Mouse (Mus musculus) macrophage (primary cell): ENCODE results near the gene Nav2. TPM values are rescaled to one million over a fixed set of nuclear protein-coding genes. Genes with fewer than 3 reads are reported as not detected.

Experiments
- H3K27ac ChIP-seq: fragments of 350-480 bp; formaldehyde crosslinking; 2 replicates; pipeline ENCODE4 v1.9.0; 2021
- H3K36me3 ChIP-seq: fragments of 350-480 bp; formaldehyde crosslinking; 2 replicates; pipeline ENCODE4 v1.9.0; 2021; ENCODE audit errors: inconsistent target
- H3K4me3 ChIP-seq: fragments of 350-480 bp; formaldehyde crosslinking; 2 replicates; pipeline ENCODE4 v1.9.0; 2021; ENCODE audit errors: inconsistent target
- H3K79me2 ChIP-seq: fragments of 350-480 bp; formaldehyde crosslinking; 2 replicates; pipeline ENCODE4 v1.9.0; 2021; ENCODE audit errors: inconsistent target
- WGBS: methylation state at CpG from one replicate; pipeline ENCODE4 v1.1.7; 2026; ENCODE audit warnings: inconsistent platforms; ENCODE audit not compliant: missing documents; 5-methylcytosine and 5-hydroxymethylcytosine counted together
- polyA plus RNA-seq: library from polyadenylated mRNA; stranded (reverse); fragments of 250-400 nt; gene quantifications from 3 replicates; pipeline ENCODE4 v1.2.4, GENCODE M21; 2018; ENCODE audit warnings: inconsistent platforms

Nav2 gene
- polyA plus RNA-seq, 1 experiment from 2014 or later: 19.2 TPM

DNA sequence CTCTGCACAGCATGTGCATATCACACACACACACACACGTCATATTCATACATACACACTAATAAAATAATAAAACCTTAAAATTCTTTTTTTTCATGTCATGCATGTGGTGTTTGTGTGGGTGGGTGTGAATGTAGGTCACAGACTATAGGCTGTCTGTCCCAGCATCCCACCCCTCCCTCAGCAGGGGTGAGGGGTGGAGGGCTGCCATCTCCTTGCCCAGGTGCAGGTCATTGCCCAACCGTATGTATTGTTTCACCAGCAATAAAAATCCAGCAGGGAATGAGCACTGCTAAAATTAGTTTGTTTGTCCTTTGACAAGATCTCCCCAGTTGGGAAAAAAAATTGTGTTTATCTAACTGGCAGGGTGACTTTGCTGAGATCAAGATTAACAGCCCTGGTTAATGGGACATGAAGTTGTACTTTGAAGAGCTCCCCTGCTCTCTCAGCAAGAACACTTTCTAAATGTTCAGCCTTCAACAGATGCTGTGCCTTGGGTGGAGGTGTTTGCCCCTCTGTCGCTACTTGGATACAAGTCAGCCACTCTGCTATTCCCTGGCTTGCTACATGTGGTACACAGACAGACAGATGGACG, 580.1 kb downstream of the Nav2 start:
- Histone ChIP-seq H3K27ac (no peak overlapping the region), H3K4me3 (no peak overlapping the region), H3K36me3 (peaks cover 6% of the 10 kb centered on the region; the same call in 1 of the 2 replicates), H3K79me2 (no peaks in the 10 kb centered on the region)
- WGBS: 93% methylated on average over 4 of the region's 4 CpGs

DNA sequence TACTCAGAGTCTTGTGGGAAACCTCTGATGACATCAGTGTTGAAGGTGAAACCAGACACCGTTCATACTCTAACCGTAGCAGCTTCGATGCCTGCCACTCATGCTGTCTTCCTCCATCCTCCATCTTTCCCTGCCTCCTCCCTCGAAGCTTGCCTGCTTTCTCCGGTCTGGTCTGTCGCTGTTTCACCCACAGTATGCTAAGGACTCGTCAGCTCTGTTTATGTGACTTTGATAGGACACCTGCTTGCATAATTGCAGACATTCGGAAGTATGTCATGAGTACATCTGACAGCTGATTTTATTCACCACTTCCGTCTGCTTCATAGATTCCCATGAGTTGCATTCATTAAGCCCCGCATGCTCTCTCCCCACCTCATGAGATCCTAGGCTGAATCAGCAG, 582.3 kb downstream of the Nav2 start:
- 95% methylated on average over 10 of the region's 10 CpGs for WGBS

DNA sequence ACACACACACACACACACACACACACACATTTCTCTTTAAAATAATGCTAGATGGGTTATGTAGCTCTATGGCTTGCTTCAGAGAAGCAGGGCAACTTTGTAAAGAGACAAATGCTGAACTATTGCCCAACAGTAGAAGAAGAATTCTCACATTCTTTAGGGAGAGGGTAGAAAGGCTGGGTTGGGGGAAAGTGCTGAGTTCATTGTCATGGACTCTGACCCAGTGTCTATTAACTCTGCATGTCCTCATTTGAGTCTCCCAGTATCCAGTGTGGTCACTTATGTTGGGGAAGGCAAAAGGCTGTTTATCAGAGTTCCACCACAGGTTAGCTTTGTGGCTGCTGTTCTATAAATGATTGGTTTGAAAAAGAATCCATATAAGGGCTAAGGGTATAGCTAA, 584.1 kb downstream of the Nav2 start:
- Histone ChIP-seq H3K36me3 (peaks cover 6% of the 10 kb centered on the region; the same call in 1 of the 2 replicates), H3K4me3 (no peak overlapping the region), H3K79me2 (no peaks in the 10 kb centered on the region), H3K27ac (no peak overlapping the region)

More for the DNA sequence above, 582.3 kb downstream of the Nav2 start:
- no peak overlapping the region for H3K27ac ChIP-seq
- H3K79me2 ChIP-seq: no peaks in the 10 kb centered on the region
- peaks cover 6% of the 10 kb centered on the region; the same call in 1 of the 2 replicates for H3K36me3 ChIP-seq
- no peak overlapping the region for H3K4me3 ChIP-seq

DNA sequence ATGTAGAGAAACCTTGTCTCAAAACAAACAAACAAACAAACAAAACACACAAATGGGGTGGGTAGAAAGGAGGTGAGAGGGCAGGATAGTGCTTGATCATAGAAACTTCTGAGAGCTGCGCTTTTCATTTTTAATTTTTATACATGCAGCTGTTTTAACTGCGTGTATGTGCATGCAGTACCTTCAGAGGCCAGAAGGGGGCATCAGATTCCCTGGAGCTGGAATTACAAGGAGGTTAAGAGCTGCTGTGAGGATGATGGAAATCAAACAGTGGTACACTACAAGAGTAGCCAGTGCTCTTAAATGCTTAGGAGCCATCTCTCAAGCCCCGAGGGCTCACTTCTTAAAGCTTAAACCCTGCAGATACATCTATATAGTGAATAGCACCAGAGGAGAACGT, 584.7 kb downstream of the Nav2 start:
- Histone ChIP-seq H3K36me3 (peaks cover 6% of the 10 kb centered on the region; the same call in 1 of the 2 replicates), H3K4me3 (no peak overlapping the region), H3K27ac (no peak overlapping the region), H3K79me2 (no peaks in the 10 kb centered on the region)
- 93% methylated on average over 4 of the region's 4 CpGs for WGBS

DNA sequence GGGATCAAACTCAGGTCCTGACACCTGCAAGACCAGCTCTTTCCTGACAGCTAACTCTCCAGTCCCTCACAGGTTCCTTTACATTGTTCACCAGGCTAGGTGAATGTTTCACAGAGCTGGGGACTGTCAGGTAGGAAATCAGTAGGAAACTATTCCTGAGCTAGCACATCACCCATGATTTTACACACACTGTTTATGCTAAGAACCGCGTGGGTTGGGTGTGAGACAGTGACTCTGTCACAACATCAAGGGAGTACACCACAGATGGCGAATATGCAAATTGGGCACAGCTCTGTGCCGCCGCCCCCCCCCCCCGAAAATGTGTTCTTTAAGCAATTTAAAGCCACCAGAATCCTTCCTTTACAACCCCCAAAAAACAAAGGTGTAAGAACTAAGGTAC, 586.1 kb downstream of the Nav2 start:
- H3K79me2 ChIP-seq: no peaks in the 10 kb centered on the region
- H3K4me3 ChIP-seq: no peak overlapping the region
- H3K27ac ChIP-seq: no peak overlapping the region
- H3K36me3 ChIP-seq: peaks cover 6% of the 10 kb centered on the region; the same call in 1 of the 2 replicates
- 84% methylated on average over 6 of the region's 6 CpGs for WGBS

DNA sequence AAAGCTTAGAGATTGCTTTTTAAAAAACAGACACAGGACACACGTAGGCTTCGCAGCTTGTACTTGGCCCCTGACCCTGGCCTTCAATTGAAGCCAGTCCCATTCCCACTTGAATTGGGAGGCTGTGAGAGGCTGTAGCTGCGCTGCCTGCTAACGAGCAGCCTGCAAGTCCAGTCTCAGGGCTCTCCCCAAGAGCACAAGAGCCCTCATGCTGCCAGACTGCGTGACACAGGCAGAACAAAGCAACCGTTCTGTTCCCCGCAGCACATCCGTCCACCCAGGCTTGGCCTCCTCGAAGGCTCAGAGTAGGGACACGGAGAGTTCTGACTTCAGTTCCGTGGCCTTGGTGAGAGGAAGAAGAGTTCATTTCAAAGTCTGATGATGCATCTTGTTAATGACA, 587.6 kb downstream of the Nav2 start:
- no peak overlapping the region for H3K4me3 ChIP-seq
- peaks cover 5% of the 10 kb centered on the region; the same call in 1 of the 2 replicates for H3K36me3 ChIP-seq
- no peaks in the 10 kb centered on the region for H3K79me2 ChIP-seq
- 79% methylated on average over 10 of the region's 11 CpGs for WGBS
- no peak overlapping the region for H3K27ac ChIP-seq

DNA sequence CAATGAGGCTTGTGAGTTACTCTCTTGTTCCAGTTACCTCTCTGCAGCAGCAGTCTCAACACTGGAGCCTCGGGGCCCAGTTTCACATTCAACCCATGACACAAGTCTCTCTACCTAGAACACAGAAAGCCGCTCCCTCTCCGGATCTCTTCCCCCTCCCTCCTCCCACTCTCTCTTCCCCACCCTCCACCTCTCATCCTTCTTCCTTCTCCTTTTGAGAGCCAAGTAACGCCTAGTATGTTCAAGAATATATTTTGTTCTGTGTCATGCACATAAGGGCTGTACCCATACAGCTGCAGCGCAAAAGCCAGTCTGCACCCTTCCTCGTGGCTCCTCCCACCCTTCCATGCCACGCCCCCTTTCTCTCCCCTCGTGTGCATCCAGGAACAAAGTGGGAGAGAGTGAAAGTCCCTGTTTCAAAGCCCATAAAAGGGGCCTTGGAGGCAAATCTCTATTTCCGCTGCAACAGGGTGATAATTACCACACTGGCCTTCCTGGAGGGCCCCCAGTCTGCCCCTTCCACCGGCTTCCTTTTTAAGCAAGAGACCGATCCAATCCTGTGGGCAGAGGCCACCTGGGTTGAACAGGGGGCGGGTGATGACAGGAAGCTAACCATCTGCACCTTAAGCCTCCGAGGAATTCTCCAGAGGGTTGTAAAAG, 588.4 kb downstream of the Nav2 start:
- Histone ChIP-seq H3K79me2 (no peaks in the 10 kb centered on the region), H3K36me3 (no peaks in the 10 kb centered on the region; the same call in 1 of the 2 replicates), H3K4me3 (no peak overlapping the region), H3K27ac (no peak overlapping the region)
- WGBS: 16% methylated on average over 13 of the region's 13 CpGs

DNA sequence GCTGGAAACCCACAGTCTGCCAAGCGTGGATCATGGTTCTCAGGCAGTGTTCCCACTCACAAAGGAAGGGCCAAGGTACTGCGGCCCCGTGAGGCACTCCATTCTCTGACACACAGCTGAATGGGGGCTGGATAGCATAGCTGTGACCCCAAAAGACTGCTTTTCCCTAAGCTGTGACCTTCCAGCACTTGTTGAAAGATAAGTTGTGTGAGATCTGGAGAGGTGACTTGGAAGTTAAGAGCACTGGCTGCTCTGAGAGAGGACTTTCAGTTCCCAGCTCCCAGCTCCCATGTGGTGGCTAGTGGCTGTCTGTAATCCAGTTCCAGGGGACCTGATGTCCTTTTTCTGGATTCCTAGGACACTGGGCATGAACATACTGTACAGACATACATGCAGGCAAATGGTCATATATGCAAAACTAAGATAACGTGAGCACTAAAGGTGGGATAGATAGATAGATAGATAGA, 588.9 kb downstream of the Nav2 start:
- Histone ChIP-seq H3K36me3 (no peaks in the 10 kb centered on the region; the same call in 1 of the 2 replicates), H3K79me2 (no peaks in the 10 kb centered on the region), H3K4me3 (no peak overlapping the region), H3K27ac (no peak overlapping the region)
- WGBS: 83% methylated on average over 4 of the region's 4 CpGs

DNA sequence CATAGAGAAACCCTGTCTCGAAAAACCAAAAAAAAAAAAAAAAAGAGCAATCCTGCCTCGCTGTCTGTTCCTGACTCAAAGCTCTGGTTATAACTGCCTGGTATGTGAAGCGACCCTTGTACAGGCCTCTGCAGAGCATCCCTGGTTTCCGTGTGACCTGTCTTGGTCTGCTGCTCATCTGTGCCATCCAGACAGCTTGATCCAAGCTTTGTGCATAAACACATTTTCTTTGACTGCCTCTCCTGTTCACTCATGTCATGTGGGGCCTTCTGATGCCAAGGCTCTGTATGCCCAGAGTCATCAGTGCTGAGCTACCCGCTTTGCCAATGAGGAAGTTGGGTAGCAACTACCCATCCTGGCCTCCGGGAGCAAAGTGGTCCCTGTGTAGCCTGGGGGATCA, 591.1 kb downstream of the Nav2 start:
- Histone ChIP-seq H3K27ac (no peak overlapping the region), H3K79me2 (no peaks in the 10 kb centered on the region), H3K36me3 (no peaks in the 10 kb centered on the region), H3K4me3 (no peak overlapping the region)
- 85% methylated on average over 5 of the region's 6 CpGs for WGBS

DNA sequence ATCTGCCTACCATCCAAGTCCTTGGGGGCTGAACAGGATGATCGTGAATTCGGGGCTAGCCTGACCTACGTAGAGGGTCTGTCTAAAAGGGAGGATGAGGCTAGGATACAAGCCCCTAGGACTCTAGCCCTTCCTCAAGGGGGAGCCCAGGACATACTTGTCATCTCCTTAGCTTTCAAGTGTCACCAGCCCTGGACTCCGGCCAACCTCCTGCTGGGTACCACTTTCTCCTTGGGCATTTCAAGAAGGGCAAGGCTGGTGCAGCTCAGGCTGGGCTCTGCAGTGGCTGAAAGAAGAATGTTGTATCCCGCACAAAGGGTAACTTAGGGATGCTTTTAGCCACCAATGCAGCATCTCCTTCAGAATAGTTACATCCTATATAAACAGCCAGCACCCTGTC, 592.4 kb downstream of the Nav2 start:
- WGBS: 98% methylated on average over 5 of the region's 5 CpGs
- H3K27ac ChIP-seq: no peak overlapping the region
- H3K36me3 ChIP-seq: no peaks in the 10 kb centered on the region
- H3K4me3 ChIP-seq: no peak overlapping the region
- no peaks in the 10 kb centered on the region for H3K79me2 ChIP-seq

DNA sequence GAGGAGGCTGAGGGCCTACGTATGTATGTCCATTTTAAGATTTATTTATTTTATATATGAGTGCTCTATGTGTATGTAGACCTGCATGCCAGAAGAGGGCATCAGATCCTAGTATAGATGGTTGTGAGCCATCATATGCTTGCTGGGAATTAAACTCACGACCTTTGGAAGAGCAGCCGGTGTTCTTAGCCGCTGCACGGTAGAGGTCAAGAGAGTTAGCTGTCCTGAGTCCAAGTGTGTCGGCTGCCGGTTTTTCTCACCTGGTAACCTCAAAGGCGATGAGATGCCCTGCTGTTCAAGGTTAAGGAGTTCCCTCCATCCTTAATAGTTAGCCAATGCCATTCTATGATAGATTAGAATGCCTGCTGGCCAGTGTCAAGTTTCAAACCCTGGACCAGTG, 594.9 kb downstream of the Nav2 start:
- H3K36me3 ChIP-seq: no peaks in the 10 kb centered on the region
- no peak overlapping the region for H3K27ac ChIP-seq
- H3K4me3 ChIP-seq: no peak overlapping the region
- WGBS: 97% methylated on average over 8 of the region's 8 CpGs
- H3K79me2 ChIP-seq: no peaks in the 10 kb centered on the region

DNA sequence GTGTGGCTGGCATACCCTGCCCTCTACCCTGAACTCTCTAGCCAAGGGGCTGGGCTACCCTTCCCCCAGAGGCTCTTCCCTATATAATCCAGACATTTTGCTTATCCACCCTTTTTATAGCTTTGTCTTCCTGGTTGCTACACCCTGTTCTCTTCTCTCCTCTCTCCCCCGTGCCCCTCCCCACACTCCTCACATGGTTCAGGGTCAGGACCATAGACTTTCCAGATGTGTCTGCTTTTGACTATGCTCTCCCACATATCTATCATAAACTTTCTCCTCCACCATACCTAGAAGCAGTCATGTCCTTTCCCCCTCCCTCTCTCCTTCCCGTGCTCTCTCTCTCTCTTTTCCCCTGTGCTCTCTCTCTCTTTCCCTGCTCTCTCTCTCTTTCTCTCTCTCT, 595.4 kb downstream of the Nav2 start:
- WGBS: 84% methylated on average over 2 of the region's 2 CpGs
- Histone ChIP-seq H3K4me3 (no peak overlapping the region), H3K27ac (no peak overlapping the region), H3K79me2 (no peaks in the 10 kb centered on the region), H3K36me3 (no peaks in the 10 kb centered on the region)

DNA sequence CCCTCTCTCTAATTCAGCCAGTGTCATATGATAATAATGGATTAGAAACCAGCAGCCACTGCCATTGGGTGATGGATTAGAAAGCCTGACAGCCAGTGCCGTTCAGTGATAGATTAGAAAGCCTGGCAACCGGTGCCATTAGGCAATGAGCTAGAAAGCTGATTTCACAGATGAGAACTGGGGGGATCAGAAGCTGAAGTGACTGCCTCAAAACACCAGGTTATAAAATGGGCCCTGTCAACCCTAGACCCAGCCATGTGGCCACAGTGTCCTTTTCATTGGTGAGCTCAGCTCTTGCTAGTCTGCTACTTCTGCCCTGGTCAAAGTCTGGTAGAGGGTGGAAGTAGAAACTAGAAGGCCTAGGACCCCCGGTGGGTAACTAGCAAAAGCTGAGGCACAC, 595.8 kb downstream of the Nav2 start:
- no peaks in the 10 kb centered on the region for H3K79me2 ChIP-seq
- no peak overlapping the region for H3K4me3 ChIP-seq
- no peak overlapping the region for H3K27ac ChIP-seq
- 97% methylated on average over 3 of the region's 3 CpGs for WGBS
- no peaks in the 10 kb centered on the region for H3K36me3 ChIP-seq

DNA sequence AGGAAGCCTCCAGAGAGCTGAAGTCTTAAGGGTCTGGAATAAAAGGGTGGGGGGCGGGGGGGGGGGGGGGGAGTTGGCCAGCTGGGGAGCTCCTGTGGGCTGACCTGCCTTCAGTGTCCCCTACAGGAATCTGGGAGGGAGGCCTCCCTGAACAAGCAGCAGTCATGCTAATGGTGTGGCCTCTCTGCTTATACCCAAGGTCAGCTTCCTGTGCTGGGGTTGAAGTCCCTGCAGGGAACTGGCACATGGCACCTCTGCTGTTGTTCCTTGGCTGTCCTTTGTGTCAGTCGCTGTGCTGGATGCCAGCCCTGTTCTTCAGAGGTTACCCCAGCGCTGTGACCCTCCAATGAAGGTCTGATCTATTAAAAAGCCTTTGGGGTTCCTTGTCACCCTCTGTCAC, 596.5 kb downstream of the Nav2 start:
- Histone ChIP-seq H3K27ac (no peak overlapping the region), H3K79me2 (no peaks in the 10 kb centered on the region), H3K36me3 (no peaks in the 10 kb centered on the region), H3K4me3 (no peak overlapping the region)
- WGBS: 84% methylated on average over 3 of the region's 3 CpGs

DNA sequence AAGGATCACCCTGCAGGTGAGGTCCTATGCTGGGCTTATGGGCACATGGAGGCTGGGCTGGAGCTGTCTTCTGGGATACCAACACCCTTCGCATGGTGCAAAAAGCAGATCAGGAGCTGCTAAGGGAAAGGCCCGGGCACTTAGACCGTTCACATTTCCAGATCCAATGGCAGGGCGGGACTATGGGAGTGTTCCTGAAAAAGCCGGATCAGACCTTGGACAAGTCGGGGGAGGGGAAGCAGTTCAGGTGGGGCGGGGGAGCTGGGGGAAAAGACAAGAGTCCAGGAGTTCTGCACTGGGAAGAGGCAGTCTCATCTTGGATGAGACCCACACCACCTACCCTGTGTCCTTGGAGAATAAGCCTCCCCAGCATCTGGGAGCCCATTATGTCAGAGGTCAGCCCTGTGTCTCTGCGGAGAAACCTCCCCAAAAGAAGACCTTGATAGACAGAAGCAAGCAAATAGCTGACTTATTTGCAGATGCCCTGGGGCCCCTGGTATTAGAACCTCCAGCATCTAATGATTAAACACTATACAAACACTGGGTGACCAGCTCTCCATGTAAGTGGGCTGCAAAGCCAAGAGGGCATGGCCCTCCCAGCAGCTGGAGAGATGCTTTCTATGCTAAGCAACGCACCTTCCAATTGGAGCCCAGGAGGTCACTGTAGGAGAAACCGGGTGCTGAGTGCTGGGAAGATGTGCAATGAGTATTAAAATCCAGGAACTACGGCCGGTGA, 597.7 kb downstream of the Nav2 start:
- H3K4me3 ChIP-seq: no peak overlapping the region
- H3K79me2 ChIP-seq: no peaks in the 10 kb centered on the region
- no peaks in the 10 kb centered on the region for H3K36me3 ChIP-seq
- no peak overlapping the region for H3K27ac ChIP-seq
- 94% methylated on average over 12 of the region's 12 CpGs for WGBS
